Mouse (Mus musculus) stomach, postnatal 0 days (tissue): Measurements from ENCODE around the gene Emx1.

Experiments
- CTCF ChIP-seq: IDR thresholded peaks from 2 replicates; pipeline ENCODE4 v1.5.1; 2016; ENCODE audit warnings: antibody characterized with exemption, low read depth, mild to moderate bottlenecking, moderate library complexity
- EP300 ChIP-seq: optimal IDR thresholded peaks from 2 replicates; pipeline ENCODE3; 2016; ENCODE audit warnings: antibody characterized with exemption

- TF ChIP-seq CTCF (peak; percentile 21), EP300 (no peak)
These were observed 47.7 kb upstream of the Emx1 start for GRCm38 (mm10) chr6:85139534-85139933.
